Mouse (Mus musculus) forebrain, embryonic 15.5 days (tissue): Measurements from ENCODE around the gene Pdcd2l. TPM values are rescaled to one million over a fixed set of nuclear protein-coding genes. Genes with fewer than 3 reads are reported as not detected.
A peak's percentile ranks its signal among the peaks of the same experiment; 100 is the strongest.

Experiments used
- ATAC-seq: fragments of 200-750 bp; cut with Nextera tagmentation; replicated peaks from 2 replicates; pipeline ENCODE4 v1.8.0; 2017; ENCODE audit warnings: mild to moderate bottlenecking, moderate TSS enrichment, moderate library complexity
- H3K27ac ChIP-seq: fragments of 300-500 bp; sonication (generic); replicated peaks from 2 replicates; pipeline ENCODE4 v1.5.1; 2015; ENCODE audit warnings: mild to moderate bottlenecking, inconsistent platforms
- H3K27me3 ChIP-seq: fragments of 300-500 bp; sonication (generic); 2 replicates; pipeline ENCODE4 v1.6.1; 2015; ENCODE audit warnings: inconsistent platforms
- H3K36me3 ChIP-seq: fragments of 300-500 bp; sonication (generic); 2 replicates; pipeline ENCODE4 v1.6.1; 2015; ENCODE audit warnings: mild to moderate bottlenecking, inconsistent platforms
- H3K4me1 ChIP-seq: fragments of 300-500 bp; sonication (generic); 2 replicates; pipeline ENCODE4 v1.6.1; 2015; ENCODE audit warnings: inconsistent platforms
- H3K4me2 ChIP-seq: fragments of 300-500 bp; sonication (generic); replicated peaks from 2 replicates; pipeline ENCODE4 v1.6.1; 2015; ENCODE audit warnings: mild to moderate bottlenecking, inconsistent platforms
- H3K4me3 ChIP-seq: fragments of 300-500 bp; sonication (generic); 2 replicates; pipeline ENCODE4 v1.5.1; 2015; ENCODE audit warnings: mild to moderate bottlenecking, inconsistent platforms
- H3K9ac ChIP-seq: fragments of 300-500 bp; sonication (generic); replicated peaks from 2 replicates; pipeline ENCODE4 v1.6.1; 2015; ENCODE audit warnings: mild to moderate bottlenecking, inconsistent platforms
- H3K9me3 ChIP-seq: fragments of 300-500 bp; sonication (generic); 2 replicates; pipeline ENCODE4 v1.6.1; 2016; ENCODE audit warnings: inconsistent platforms
- WGBS: fragments of 180-500 bp; shearing (Covaris S2); methylation state at CpG from one replicate; pipeline ENCODE4 v1.1.7; 2015; ENCODE audit warnings: mixed read lengths; 5-methylcytosine and 5-hydroxymethylcytosine counted together
- polyA plus RNA-seq: library from polyadenylated mRNA; unstranded; fragments of >200 nt; fragmentation: Nextera tagmentation; extraction: Ambion mirVana; gene quantifications from 2 replicates; pipeline ENCODE4 v1.2.1, GENCODE M21; 2015

The Pdcd2l gene
- polyA plus RNA-seq, 1 experiment from 2014 or later: 78.1 TPM

DNA sequence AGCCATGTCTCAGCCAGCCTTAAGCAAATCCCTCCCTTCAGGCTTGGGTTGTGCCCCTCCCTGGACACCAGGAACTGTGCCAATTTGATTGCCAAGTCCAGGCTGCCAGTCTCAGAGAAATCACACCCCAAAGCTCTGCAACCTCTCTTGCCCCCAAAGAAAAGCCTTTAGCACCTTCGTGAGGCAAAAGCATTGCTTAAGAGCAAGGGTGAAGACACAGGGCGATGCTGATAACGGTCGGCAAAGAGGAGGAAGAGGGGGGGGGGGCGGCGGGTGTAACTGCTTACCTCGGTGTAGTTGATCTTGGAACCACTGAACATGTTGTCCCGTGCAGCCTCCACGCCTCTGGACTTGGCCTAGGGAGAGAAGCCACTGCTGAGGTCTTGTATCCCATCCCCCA lies 32.2 kb upstream of the Pdcd2l start:
- 58% methylated on average over 9 of the region's 9 CpGs for WGBS
- peaks cover 21% of the 10 kb centered on the region for H3K4me1 ChIP-seq
- no peak overlapping the region for H3K27ac ChIP-seq
- peak overlapping the region; percentile 76 for H3K4me2 ChIP-seq
- ATAC-seq: no peak
- H3K9ac ChIP-seq: 0 out of 2 replicates have a peak overlapping the region, but pooled peaks have one; percentile 2
- H3K4me3 ChIP-seq: no peak overlapping the region
- H3K27me3 ChIP-seq: no peaks in the 10 kb centered on the region
- no peaks in the 10 kb centered on the region for H3K9me3 ChIP-seq
- peaks cover 10% of the 10 kb centered on the region for H3K36me3 ChIP-seq

GRCm38 (mm10) chr7:34226846-34227245 lies 30.4 kb upstream of the Pdcd2l start:
- Histone ChIP-seq H3K9me3 (no peaks in the 10 kb centered on the region), H3K27me3 (no peaks in the 10 kb centered on the region), H3K27ac (no peak overlapping the region), H3K4me1 (peaks cover 16% of the 10 kb centered on the region), H3K4me3 (no peak overlapping the region), H3K4me2 (no peak overlapping the region), H3K9ac (no peak overlapping the region), H3K36me3 (peaks cover 20% of the 10 kb centered on the region)
- WGBS: 89% methylated on average over 12 of the region's 12 CpGs
- ATAC-seq: no peak

DNA sequence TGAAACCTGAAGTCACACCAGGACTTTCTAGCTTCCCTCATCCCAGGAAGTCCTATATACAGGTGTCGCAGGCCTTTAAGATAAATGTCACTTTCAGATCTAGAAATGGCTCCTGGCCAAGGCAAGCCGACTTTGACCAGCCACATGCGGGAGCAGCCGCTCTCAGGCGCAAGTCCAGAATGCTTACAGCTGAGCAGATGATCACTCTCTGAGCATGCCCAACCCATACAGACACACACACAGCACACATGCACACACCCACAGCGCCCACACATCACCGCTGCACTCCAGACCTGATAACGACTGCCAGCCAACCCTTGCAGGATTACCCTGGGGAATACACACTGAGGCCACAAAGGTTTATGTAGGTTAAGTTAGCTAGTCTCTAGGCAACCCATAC lies 29.6 kb upstream of the Pdcd2l start:
- Histone ChIP-seq H3K4me3 (no peak overlapping the region), H3K27ac (no peak overlapping the region), H3K36me3 (peaks cover 20% of the 10 kb centered on the region), H3K27me3 (no peaks in the 10 kb centered on the region), H3K4me1 (peaks cover 16% of the 10 kb centered on the region), H3K9ac (no peak overlapping the region), H3K9me3 (no peaks in the 10 kb centered on the region), H3K4me2 (no peak overlapping the region)
- 89% methylated on average over 8 of the region's 8 CpGs for WGBS
- no peak for ATAC-seq

- WGBS: 93% methylated on average over 6 of the region's 6 CpGs
- peaks cover 11% of the 10 kb centered on the region for H3K4me1 ChIP-seq
- H3K4me2 ChIP-seq: no peak overlapping the region
- ATAC-seq: no peak
- H3K27ac ChIP-seq: no peak overlapping the region
- no peaks in the 10 kb centered on the region for H3K9me3 ChIP-seq
- H3K36me3 ChIP-seq: peaks cover 27% of the 10 kb centered on the region
- no peaks in the 10 kb centered on the region for H3K27me3 ChIP-seq
- no peak overlapping the region for H3K4me3 ChIP-seq
- no peak overlapping the region for H3K9ac ChIP-seq
Observed at GRCm38 (mm10) chr7:34224308-34224707, 27.8 kb upstream of the Pdcd2l start.

- Histone ChIP-seq H3K4me2 (no peak overlapping the region), H3K9ac (no peak overlapping the region), H3K27me3 (no peaks in the 10 kb centered on the region), H3K4me1 (no peaks in the 10 kb centered on the region), H3K36me3 (peaks cover 43% of the 10 kb centered on the region), H3K9me3 (no peaks in the 10 kb centered on the region), H3K27ac (no peak overlapping the region), H3K4me3 (no peak overlapping the region)
- no peak for ATAC-seq
- WGBS: 94% methylated on average over 10 of the region's 10 CpGs
Observed at GRCm38 (mm10) chr7:34222340-34222739, 25.9 kb upstream of the Pdcd2l start.

- no peaks in the 10 kb centered on the region for H3K27me3 ChIP-seq
- H3K36me3 ChIP-seq: peaks cover 47% of the 10 kb centered on the region
- no peak for ATAC-seq
- no peaks in the 10 kb centered on the region for H3K4me1 ChIP-seq
- no peaks in the 10 kb centered on the region for H3K9me3 ChIP-seq
- WGBS: 93% methylated on average over 9 of the region's 9 CpGs
- H3K4me3 ChIP-seq: no peak overlapping the region
- no peak overlapping the region for H3K9ac ChIP-seq
- H3K4me2 ChIP-seq: no peak overlapping the region
- H3K27ac ChIP-seq: no peak overlapping the region
Observed at GRCm38 (mm10) chr7:34221594-34222250, 25.3 kb upstream of the Pdcd2l start.

- no peaks in the 10 kb centered on the region for H3K9me3 ChIP-seq
- no peak overlapping the region for H3K27ac ChIP-seq
- H3K4me1 ChIP-seq: no peaks in the 10 kb centered on the region
- H3K4me2 ChIP-seq: no peak overlapping the region
- ATAC-seq: no peak
- no peak overlapping the region for H3K9ac ChIP-seq
- H3K4me3 ChIP-seq: no peak overlapping the region
- 62% methylated on average over 1 of the region's 1 CpGs for WGBS
- H3K36me3 ChIP-seq: peaks cover 54% of the 10 kb centered on the region
- H3K27me3 ChIP-seq: no peaks in the 10 kb centered on the region
Observed at GRCm38 (mm10) chr7:34218496-34218895, 22.0 kb upstream of the Pdcd2l start.

GRCm38 (mm10) chr7:34216474-34216873 lies 20.0 kb upstream of the Pdcd2l start:
- Histone ChIP-seq H3K36me3 (peaks cover 59% of the 10 kb centered on the region), H3K9me3 (no peaks in the 10 kb centered on the region), H3K4me3 (no peak overlapping the region), H3K4me2 (no peak overlapping the region), H3K4me1 (no peaks in the 10 kb centered on the region), H3K9ac (no peak overlapping the region), H3K27ac (no peak overlapping the region), H3K27me3 (no peaks in the 10 kb centered on the region)
- no peak for ATAC-seq
- WGBS: 91% methylated on average over 10 of the region's 10 CpGs

GRCm38 (mm10) chr7:34215481-34215880 lies 19.0 kb upstream of the Pdcd2l start:
- no peak for ATAC-seq

GRCm38 (mm10) chr7:34214644-34215043 lies 18.2 kb upstream of the Pdcd2l start:
- Histone ChIP-seq H3K27me3 (no peaks in the 10 kb centered on the region), H3K4me2 (no peak overlapping the region), H3K9me3 (no peaks in the 10 kb centered on the region), H3K27ac (no peak overlapping the region), H3K36me3 (peaks cover 68% of the 10 kb centered on the region), H3K4me1 (no peaks in the 10 kb centered on the region), H3K9ac (no peak overlapping the region), H3K4me3 (no peak overlapping the region)
- 90% methylated on average over 8 of the region's 8 CpGs for WGBS
- no peak for ATAC-seq

More at GRCm38 (mm10) chr7:34215481-34215880, 19.0 kb upstream of the Pdcd2l start:
- Histone ChIP-seq H3K27me3 (no peaks in the 10 kb centered on the region), H3K9me3 (no peaks in the 10 kb centered on the region), H3K27ac (no peak overlapping the region), H3K4me2 (no peak overlapping the region), H3K4me3 (no peak overlapping the region), H3K36me3 (peaks cover 66% of the 10 kb centered on the region), H3K4me1 (no peaks in the 10 kb centered on the region), H3K9ac (no peak overlapping the region)
- 92% methylated on average over 9 of the region's 9 CpGs for WGBS

GRCm38 (mm10) chr7:34213281-34213680 lies 16.8 kb upstream of the Pdcd2l start:
- Histone ChIP-seq H3K27ac (no peak overlapping the region), H3K4me1 (no peaks in the 10 kb centered on the region), H3K4me3 (no peak overlapping the region), H3K9me3 (no peaks in the 10 kb centered on the region), H3K4me2 (no peak overlapping the region), H3K27me3 (no peaks in the 10 kb centered on the region), H3K9ac (no peak overlapping the region), H3K36me3 (peaks cover 69% of the 10 kb centered on the region)
- 94% methylated on average over 7 of the region's 7 CpGs for WGBS
- ATAC-seq: no peak

GRCm38 (mm10) chr7:34208027-34208745 lies 11.7 kb upstream of the Pdcd2l start:
- no peaks in the 10 kb centered on the region for H3K4me1 ChIP-seq
- H3K4me3 ChIP-seq: no peak overlapping the region
- no peak overlapping the region for H3K27ac ChIP-seq
- no peak overlapping the region for H3K4me2 ChIP-seq
- peaks cover 87% of the 10 kb centered on the region for H3K36me3 ChIP-seq
- no peak overlapping the region for H3K9ac ChIP-seq
- H3K27me3 ChIP-seq: no peaks in the 10 kb centered on the region
- 92% methylated on average over 9 of the region's 9 CpGs for WGBS
- ATAC-seq: no peak
- H3K9me3 ChIP-seq: no peaks in the 10 kb centered on the region
